Mouse (Mus musculus) neural tube, embryonic 14.5 days (tissue): Measurements from ENCODE around the gene Olfr1316. TPM values are rescaled to one million over a fixed set of nuclear protein-coding genes. Genes with fewer than 3 reads are reported as not detected.

Source experiments
- ATAC-seq: fragments of 200-750 bp; cut with Nextera tagmentation; 2 replicates; pipeline ENCODE4 v1.8.0; 2017; ENCODE audit warnings: low read depth, mild to moderate bottlenecking, moderate TSS enrichment, moderate library complexity
- H3K27ac ChIP-seq: fragments of 300-500 bp; sonication (generic); 2 replicates; pipeline ENCODE4 v1.5.1; 2014; ENCODE audit warnings: low read depth, mild to moderate bottlenecking, control low read depth, low read length, moderate library complexity, mixed read lengths
- H3K27me3 ChIP-seq: fragments of 300-500 bp; sonication (generic); 2 replicates; pipeline ENCODE4 v1.6.1; 2014; ENCODE audit warnings: low read length; ENCODE audit not compliant: control insufficient read depth, insufficient read depth
- H3K36me3 ChIP-seq: fragments of 300-500 bp; sonication (generic); 2 replicates; pipeline ENCODE4 v1.6.1; 2014; ENCODE audit warnings: low read length, mixed read lengths; ENCODE audit not compliant: control insufficient read depth, insufficient read depth
- H3K4me1 ChIP-seq: fragments of 300-500 bp; sonication (generic); 2 replicates; pipeline ENCODE4 v1.6.1; 2014; ENCODE audit warnings: low read length; ENCODE audit not compliant: control insufficient read depth, insufficient read depth
- H3K4me2 ChIP-seq: fragments of 300-500 bp; sonication (generic); 2 replicates; pipeline ENCODE4 v1.6.1; 2014; ENCODE audit warnings: mild to moderate bottlenecking, low read depth, low read length, control low read depth
- H3K4me3 ChIP-seq: fragments of 300-500 bp; sonication (generic); 2 replicates; pipeline ENCODE4 v1.5.1; 2014; ENCODE audit warnings: low read depth, low read length, control low read depth, mixed read lengths
- H3K9ac ChIP-seq: fragments of 300-500 bp; sonication (generic); replicated peaks from 2 replicates; pipeline ENCODE4 v1.6.1; 2014; ENCODE audit warnings: low read depth, mild to moderate bottlenecking, control low read depth, low read length, mixed read lengths
- H3K9me3 ChIP-seq: fragments of 300-500 bp; sonication (generic); 2 replicates; pipeline ENCODE4 v1.6.1; 2016; ENCODE audit warnings: low read length; ENCODE audit not compliant: control insufficient read depth
- WGBS: fragments of 180-500 bp; shearing (Covaris S2); extraction: QIAGEN DNeasy Blood & Tissue Kit; methylation state at CpG from one replicate; pipeline ENCODE4 v1.1.7; 2014; 5-methylcytosine and 5-hydroxymethylcytosine counted together
- polyA plus RNA-seq: library from polyadenylated mRNA; unstranded; fragments of >200 nt; fragmentation: Nextera tagmentation; extraction: Ambion mirVana; gene quantifications from 2 replicates; pipeline ENCODE4 v1.2.1, GENCODE M21; 2014

Gene Olfr1316
- polyA plus RNA-seq: not detected in 2 replicates

- H3K9me3 ChIP-seq: no peaks in the 10 kb centered on the region
- 91% methylated on average over 2 of the region's 2 CpGs for WGBS
- no peak within 1 kb of the TSS for H3K4me2 ChIP-seq
- H3K27me3 ChIP-seq: no peaks in the 10 kb centered on the region
- H3K4me3 ChIP-seq: no peak within 1 kb of the TSS
- no peak within 1 kb of the TSS for H3K9ac ChIP-seq
- H3K4me1 ChIP-seq: no peaks in the 10 kb centered on the region
- H3K36me3 ChIP-seq: no peaks in the 10 kb centered on the region
- no peak for ATAC-seq
- no peak within 1 kb of the TSS for H3K27ac ChIP-seq
These were observed at the start of gene Olfr1316 for GRCm38 (mm10) chr2:112134877-112135276. Olfr1316 (minus strand) TSS chr2:112134977.

GRCm38 (mm10) chr2:112153898-112154297 lies 19.1 kb upstream of the Olfr1316 start, which contains the start of gene Olfr1318:
Olfr1318 (plus strand) TSS chr2:112154198.
- Histone ChIP-seq H3K4me1 (no peaks in the 10 kb centered on the region), H3K27me3 (no peaks in the 10 kb centered on the region), H3K9me3 (no peaks in the 10 kb centered on the region), H3K9ac (no peak within 1 kb of the TSS), H3K36me3 (no peaks in the 10 kb centered on the region), H3K4me3 (no peak within 1 kb of the TSS), H3K27ac (no peak within 1 kb of the TSS), H3K4me2 (no peak within 1 kb of the TSS)
- no peak for ATAC-seq

GRCm38 (mm10) chr2:112140029-112140428 lies 5.3 kb upstream of the Olfr1316 start, which contains the start of gene Olfr1317:
Olfr1317 (plus strand) TSS chr2:112140329.
- no peak within 1 kb of the TSS for H3K9ac ChIP-seq
- H3K9me3 ChIP-seq: no peaks in the 10 kb centered on the region
- no peaks in the 10 kb centered on the region for H3K27me3 ChIP-seq
- no peak within 1 kb of the TSS for H3K27ac ChIP-seq
- ATAC-seq: no peak
- no peaks in the 10 kb centered on the region for H3K36me3 ChIP-seq
- no peak within 1 kb of the TSS for H3K4me3 ChIP-seq
- 75% methylated on average over 2 of the region's 2 CpGs for WGBS
- no peak within 1 kb of the TSS for H3K4me2 ChIP-seq
- no peaks in the 10 kb centered on the region for H3K4me1 ChIP-seq

- ATAC-seq: no peak
- Histone ChIP-seq H3K4me2 (no peak within 1 kb of the TSS), H3K9ac (no peak within 1 kb of the TSS), H3K36me3 (no peaks in the 10 kb centered on the region), H3K9me3 (no peaks in the 10 kb centered on the region), H3K27me3 (no peaks in the 10 kb centered on the region), H3K4me3 (no peak within 1 kb of the TSS), H3K4me1 (no peaks in the 10 kb centered on the region), H3K27ac (no peak within 1 kb of the TSS)
- WGBS: 84% methylated on average over 1 of the region's 1 CpGs
These were observed 19.4 kb downstream of the Olfr1316 start, which contains the start of gene Olfr1315-ps1 for GRCm38 (mm10) chr2:112115340-112115739. Olfr1315-ps1 (minus strand) TSS chr2:112115440.

GRCm38 (mm10) chr2:112096681-112097080 lies 38.1 kb downstream of the Olfr1316 start, which contains the start of gene Olfr1314:
Olfr1314 (minus strand) TSS chr2:112096781.
- Histone ChIP-seq H3K4me1 (no peaks in the 10 kb centered on the region), H3K4me2 (no peak within 1 kb of the TSS), H3K27ac (no peak within 1 kb of the TSS), H3K9me3 (no peaks in the 10 kb centered on the region), H3K36me3 (no peaks in the 10 kb centered on the region), H3K4me3 (no peak within 1 kb of the TSS), H3K9ac (no peak within 1 kb of the TSS), H3K27me3 (no peaks in the 10 kb centered on the region)
- ATAC-seq: no peak

GRCm38 (mm10) chr2:112077743-112078142 lies 57.0 kb downstream of the Olfr1316 start, which contains the start of gene Olfr1313:
Olfr1313 (minus strand) TSS chr2:112077843.
- no peak within 1 kb of the TSS for H3K4me2 ChIP-seq
- H3K9me3 ChIP-seq: no peaks in the 10 kb centered on the region
- no peak within 1 kb of the TSS for H3K4me3 ChIP-seq
- H3K9ac ChIP-seq: no peak within 1 kb of the TSS
- no peak for ATAC-seq
- no peaks in the 10 kb centered on the region for H3K27me3 ChIP-seq
- H3K27ac ChIP-seq: no peak within 1 kb of the TSS
- H3K36me3 ChIP-seq: no peaks in the 10 kb centered on the region
- no peaks in the 10 kb centered on the region for H3K4me1 ChIP-seq

Other genes starting within 250 kb of the Olfr1316 start
- not detected in 2 replicates for gene Olfr1306, start 218.7 kb downstream of the Olfr1316 start, polyA plus RNA-seq
- gene Olfr1307, start 185.5 kb downstream of the Olfr1316 start, polyA plus RNA-seq: 0.03 TPM in 1 of 2 replicates, not detected in the other
- gene Olfr1308, start 170.0 kb downstream of the Olfr1316 start, polyA plus RNA-seq: not detected in 2 replicates
- gene Olfr1309, start 144.7 kb downstream of the Olfr1316 start, polyA plus RNA-seq: not detected in 2 replicates
- not detected in 2 replicates for gene Olfr1310, start 122.3 kb downstream of the Olfr1316 start, polyA plus RNA-seq
- gene Olfr1311, start 110.6 kb downstream of the Olfr1316 start, polyA plus RNA-seq: not detected in 2 replicates
- not detected in 2 replicates for gene Olfr1312, start 84.7 kb downstream of the Olfr1316 start, polyA plus RNA-seq
- gene Olfr1313, start 57.1 kb downstream of the Olfr1316 start, polyA plus RNA-seq: not detected in 2 replicates
- not detected in 2 replicates for gene Olfr1314, start 38.2 kb downstream of the Olfr1316 start, polyA plus RNA-seq
- not detected in 2 replicates for gene Olfr1315-ps1, start 19.5 kb downstream of the Olfr1316 start, polyA plus RNA-seq
- not detected in 2 replicates for gene Olfr1317, start 5.4 kb upstream of the Olfr1316 start, polyA plus RNA-seq
- gene Olfr1318, start 19.2 kb upstream of the Olfr1316 start, polyA plus RNA-seq: 0.08 TPM in 1 of 2 replicates, not detected in the other
- 22.4 and 26.1 TPM in 2 replicates for gene Lpcat4, start 104.5 kb upstream of the Olfr1316 start, polyA plus RNA-seq
- gene Nutm1, start 124.3 kb upstream of the Olfr1316 start, polyA plus RNA-seq: 0.09 TPM in 1 of 2 replicates, not detected in the other
- 156 and 185 TPM in 2 replicates for gene Nop10, start 126.9 kb upstream of the Olfr1316 start, polyA plus RNA-seq
- 26.9 and 28.7 TPM in 2 replicates for gene Slc12a6, start 130.8 kb upstream of the Olfr1316 start, polyA plus RNA-seq
- not detected in 2 replicates for gene Gm21985, start 131.3 kb upstream of the Olfr1316 start, polyA plus RNA-seq
- gene Emc4, start 233.1 kb upstream of the Olfr1316 start, polyA plus RNA-seq: 180 and 217 TPM in 2 replicates
- gene Katnbl1, start 244.2 kb upstream of the Olfr1316 start, polyA plus RNA-seq: 37.7 and 38.4 TPM in 2 replicates